Mouse (Mus musculus) myocyte (in vitro differentiated cells): ENCODE measurements around the gene Eftud2. TPM values are rescaled to one million over a fixed set of nuclear protein-coding genes. Genes with fewer than 3 reads are reported as not detected.

Source experiments
- H3K27me3 ChIP-seq: one replicate; pipeline ENCODE4 v1.6.1; 2011; ENCODE audit not compliant: control insufficient read depth, insufficient read depth, insufficient read length
- H3K36me3 ChIP-seq: one replicate; pipeline ENCODE4 v1.6.1; 2011; ENCODE audit not compliant: control insufficient read depth, insufficient read depth
- H3K4me2 ChIP-seq: one replicate; pipeline ENCODE4 v1.6.1; 2011; ENCODE audit warnings: low read depth, control low read depth
- H3K4me3 ChIP-seq: one replicate; pipeline ENCODE4 v1.5.1; 2011; ENCODE audit warnings: mild to moderate bottlenecking, control low read depth, moderate library complexity
- H3K79me2 ChIP-seq: one replicate; pipeline ENCODE4 v1.6.1; 2011; ENCODE audit not compliant: control insufficient read depth, insufficient read depth
- H3ac ChIP-seq: one replicate; pipeline ENCODE4 v1.6.1; 2011; ENCODE audit not compliant: control insufficient read depth, insufficient read length
- CEBPB ChIP-seq: IDR thresholded peaks from 2 replicates; pipeline ENCODE4 v1.6.1; 2011; ENCODE audit warnings: mild to moderate bottlenecking, moderate library complexity; ENCODE audit not compliant: poor library complexity, insufficient read depth, severe bottlenecking
- E2F4 ChIP-seq: IDR thresholded peaks from one replicate; pipeline ENCODE4 v1.6.1; 2011; ENCODE audit warnings: mild to moderate bottlenecking, control low read depth, moderate library complexity; ENCODE audit not compliant: insufficient read depth
- MAX ChIP-seq: IDR thresholded peaks from one replicate; pipeline ENCODE4 v1.6.1; 2011; ENCODE audit warnings: low read depth, mild to moderate bottlenecking, control low read depth
- MYOD1 ChIP-seq, 3 experiments: IDR thresholded peaks; one replicate each; pipeline ENCODE4 v1.6.1; 2011; ENCODE audit warnings: control low read depth in 2 of 3, low read depth in 2 of 3, mild to moderate bottlenecking in 2 of 3, moderate library complexity in 1 of 3; ENCODE audit not compliant: insufficient read length in 2 of 3, control insufficient read depth in 1 of 3
- MYOG ChIP-seq, 3 experiments: IDR thresholded peaks; one replicate each; pipeline ENCODE4 v1.6.1; 2011; ENCODE audit warnings: control low read depth in 2 of 3, low read depth in 2 of 3, mild to moderate bottlenecking in 2 of 3; ENCODE audit not compliant: insufficient read length in 2 of 3, control insufficient read depth in 1 of 3, insufficient read depth in 1 of 3
- POLR2A ChIP-seq: IDR thresholded peaks from one replicate; pipeline ENCODE4 v1.6.1; 2011; ENCODE audit warnings: low read depth, mild to moderate bottlenecking, control low read depth, moderate library complexity; ENCODE audit not compliant: insufficient read length
- POLR2AphosphoS2 ChIP-seq: IDR thresholded peaks from one replicate; pipeline ENCODE4 v1.6.1; 2011; ENCODE audit warnings: low read depth, control low read depth; ENCODE audit not compliant: insufficient read length
- REST ChIP-seq: IDR thresholded peaks from one replicate; pipeline ENCODE4 v1.6.1; 2011; ENCODE audit warnings: mild to moderate bottlenecking, control low read depth, moderate library complexity; ENCODE audit not compliant: insufficient read depth, insufficient read length
- SRF ChIP-seq: IDR thresholded peaks from one replicate; pipeline ENCODE4 v1.6.1; 2011; ENCODE audit warnings: low read depth; ENCODE audit not compliant: control insufficient read depth, insufficient read length
- TCF12 ChIP-seq: IDR thresholded peaks from one replicate; pipeline ENCODE4 v1.6.1; 2011; ENCODE audit warnings: mild to moderate bottlenecking, control low read depth; ENCODE audit not compliant: poor library complexity, insufficient read depth, severe bottlenecking
- TCF3 ChIP-seq: IDR thresholded peaks from one replicate; pipeline ENCODE4 v1.6.1; 2011; ENCODE audit warnings: low read depth, control low read depth; ENCODE audit not compliant: insufficient read length
- USF1 ChIP-seq: IDR thresholded peaks from one replicate; pipeline ENCODE4 v1.6.1; 2011; ENCODE audit warnings: low read depth, mild to moderate bottlenecking, control low read depth, moderate library complexity
- polyA plus RNA-seq: library from polyadenylated mRNA; unstranded; fragments of >200 nt; fragmentation: generic; extraction: Trizol; gene quantifications from one replicate; pipeline ENCODE4 v1.2.1, GENCODE M21; 2012; ENCODE audit warnings: missing spikeins

The Eftud2 gene
- polyA plus RNA-seq, 1 experiment, result 104 TPM

DNA sequence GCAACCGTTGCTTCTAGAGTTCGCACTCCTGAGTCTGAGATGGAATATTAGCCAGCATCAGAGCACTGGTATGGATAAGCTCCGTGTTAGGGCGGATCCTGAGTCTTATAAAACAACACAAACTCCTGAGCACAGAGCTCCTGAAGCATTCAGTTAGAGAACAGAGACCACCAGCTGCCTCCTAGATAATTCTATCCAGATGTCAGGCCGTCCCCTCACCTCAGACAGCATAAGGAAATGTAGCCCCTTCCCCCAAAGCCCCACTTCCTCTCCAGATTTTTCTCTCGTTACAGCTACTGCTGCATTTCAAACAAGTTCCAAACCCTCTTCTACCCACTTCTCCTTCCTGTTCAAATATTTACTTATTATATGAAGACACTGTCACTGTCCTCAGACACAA is 24.8 kb downstream of the Eftud2 start:
- H3K27me3 ChIP-seq, result no peaks in the 10 kb centered on the region
- H3K4me3 ChIP-seq, result no peak overlapping the region
- no peak overlapping the region for H3K4me2 ChIP-seq
- no peak overlapping the region for H3ac ChIP-seq
- no peak for TF ChIP-seq MYOD1 (IDR thresholded peaks at IDR 0.05; ENCODE audit: control insufficient read depth in 1 of 3, insufficient read length in 2 of 3, low read depth in 2 of 3)
- no peak for TF ChIP-seq MAX
- TF ChIP-seq TCF12, result no peak
- TF ChIP-seq TCF3, result no peak
- TF ChIP-seq USF1, result no peak
- TF ChIP-seq CEBPB, result no peak
- TF ChIP-seq POLR2AphosphoS2, result no peak
- TF ChIP-seq E2F4, result no peak
- no peak for TF ChIP-seq MYOG (IDR thresholded peaks at IDR 0.05; ENCODE audit: control insufficient read depth in 1 of 3, insufficient read depth in 1 of 3, insufficient read length in 2 of 3, low read depth in 2 of 3)
- TF ChIP-seq SRF, result no peak
- TF ChIP-seq REST, result no peak
- no peak for TF ChIP-seq POLR2A
- peaks cover 57% of the 10 kb centered on the region for H3K36me3 ChIP-seq
- H3K79me2 ChIP-seq, result no peaks in the 10 kb centered on the region

DNA sequence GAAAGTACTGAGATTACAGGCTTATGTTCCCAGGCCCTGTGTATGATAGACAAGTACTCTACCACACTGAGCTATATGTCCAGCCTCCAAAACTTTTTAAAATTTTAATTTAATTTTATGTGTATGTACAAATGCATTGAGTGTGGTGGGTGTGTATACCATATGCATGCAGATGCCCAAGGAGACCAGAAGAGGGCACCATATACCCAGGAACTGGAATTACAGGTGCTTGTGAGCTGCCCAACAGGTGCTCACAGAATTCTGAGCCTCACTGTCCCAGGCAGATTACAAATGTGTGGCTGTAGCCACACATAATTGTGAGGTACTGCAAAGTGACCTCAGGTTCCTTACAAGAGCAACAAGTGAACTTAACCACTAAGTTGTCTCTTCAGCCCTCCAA is 27.0 kb downstream of the Eftud2 start:
- no peak overlapping the region for H3ac ChIP-seq
- H3K4me2 ChIP-seq, result no peak overlapping the region
- H3K36me3 ChIP-seq, result peaks cover 52% of the 10 kb centered on the region
- H3K79me2 ChIP-seq, result no peaks in the 10 kb centered on the region
- H3K4me3 ChIP-seq, result no peak overlapping the region
- no peaks in the 10 kb centered on the region for H3K27me3 ChIP-seq
- TF ChIP-seq TCF3 (no peak), TCF12 (no peak), MYOD1 (IDR thresholded peaks at IDR 0.05; ENCODE audit: control insufficient read depth in 1 of 3, insufficient read length in 2 of 3, low read depth in 2 of 3) (no peak), MAX (no peak), SRF (no peak), MYOG (IDR thresholded peaks at IDR 0.05; ENCODE audit: control insufficient read depth in 1 of 3, insufficient read depth in 1 of 3, insufficient read length in 2 of 3, low read depth in 2 of 3) (no peak), USF1 (no peak), CEBPB (no peak), POLR2AphosphoS2 (no peak), E2F4 (no peak), REST (no peak), POLR2A (no peak)

DNA sequence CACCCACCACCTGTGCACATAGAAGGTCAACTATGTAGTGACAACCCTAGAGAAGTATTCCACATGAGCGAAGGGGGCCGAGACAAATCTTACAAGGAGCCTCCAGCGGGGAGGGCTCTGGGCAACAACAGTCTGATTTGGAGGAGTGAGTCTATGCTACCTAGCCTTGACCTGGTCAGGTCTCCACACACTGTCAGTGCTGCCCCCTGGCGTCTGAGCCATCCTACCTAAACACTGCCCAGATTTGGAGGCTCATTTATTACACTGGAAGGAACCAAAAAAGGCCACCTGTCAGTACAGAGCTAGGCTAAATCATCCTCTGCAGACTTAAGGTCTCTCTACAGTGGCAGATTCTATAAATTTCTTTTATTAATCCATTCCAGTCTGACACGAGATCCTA is 28.9 kb downstream of the Eftud2 start:
- H3K36me3 ChIP-seq, result peaks cover 38% of the 10 kb centered on the region
- H3K4me3 ChIP-seq, result no peak overlapping the region
- H3ac ChIP-seq, result no peak overlapping the region
- H3K4me2 ChIP-seq, result no peak overlapping the region
- H3K27me3 ChIP-seq, result no peaks in the 10 kb centered on the region
- TF ChIP-seq MYOD1 (IDR thresholded peaks at IDR 0.05; ENCODE audit: control insufficient read depth in 1 of 3, insufficient read length in 2 of 3, low read depth in 2 of 3), result no peak
- no peak for TF ChIP-seq TCF3
- no peak for TF ChIP-seq POLR2AphosphoS2
- no peak for TF ChIP-seq E2F4
- no peak for TF ChIP-seq POLR2A
- TF ChIP-seq CEBPB, result no peak
- no peak for TF ChIP-seq MAX
- no peak for TF ChIP-seq MYOG (IDR thresholded peaks at IDR 0.05; ENCODE audit: control insufficient read depth in 1 of 3, insufficient read depth in 1 of 3, insufficient read length in 2 of 3, low read depth in 2 of 3)
- TF ChIP-seq REST, result no peak
- TF ChIP-seq USF1, result no peak
- no peak for TF ChIP-seq SRF
- no peak for TF ChIP-seq TCF12
- no peaks in the 10 kb centered on the region for H3K79me2 ChIP-seq

GRCm38 (mm10) chr11:102845926-102846325 is 34.9 kb downstream of the Eftud2 start:
- H3ac ChIP-seq, result no peak overlapping the region
- peaks cover 37% of the 10 kb centered on the region for H3K36me3 ChIP-seq
- H3K79me2 ChIP-seq, result no peaks in the 10 kb centered on the region
- no peaks in the 10 kb centered on the region for H3K27me3 ChIP-seq
- H3K4me2 ChIP-seq, result no peak overlapping the region
- TF ChIP-seq E2F4 (no peak), TCF3 (no peak), POLR2A (no peak), MAX (no peak), MYOG (IDR thresholded peaks at IDR 0.05; ENCODE audit: control insufficient read depth in 1 of 3, insufficient read depth in 1 of 3, insufficient read length in 2 of 3, low read depth in 2 of 3) (no peak), USF1 (no peak), POLR2AphosphoS2 (no peak), TCF12 (no peak), MYOD1 (IDR thresholded peaks at IDR 0.05; ENCODE audit: control insufficient read depth in 1 of 3, insufficient read length in 2 of 3, low read depth in 2 of 3) (no peak), CEBPB (no peak), SRF (no peak), REST (no peak)
- no peak overlapping the region for H3K4me3 ChIP-seq
